Mouse (Mus musculus) spleen, postnatal 36 days (tissue): ENCODE measurements around the gene Ccdc42.

Experiments used
- DNase-seq, 2 experiments: peaks; one replicate each; pipeline ENCODE4 v3.0.0; 2022; ENCODE audit warnings: low spot score in 2 of 2, mixed read lengths in 1 of 2

The Ccdc42 gene

DNA sequence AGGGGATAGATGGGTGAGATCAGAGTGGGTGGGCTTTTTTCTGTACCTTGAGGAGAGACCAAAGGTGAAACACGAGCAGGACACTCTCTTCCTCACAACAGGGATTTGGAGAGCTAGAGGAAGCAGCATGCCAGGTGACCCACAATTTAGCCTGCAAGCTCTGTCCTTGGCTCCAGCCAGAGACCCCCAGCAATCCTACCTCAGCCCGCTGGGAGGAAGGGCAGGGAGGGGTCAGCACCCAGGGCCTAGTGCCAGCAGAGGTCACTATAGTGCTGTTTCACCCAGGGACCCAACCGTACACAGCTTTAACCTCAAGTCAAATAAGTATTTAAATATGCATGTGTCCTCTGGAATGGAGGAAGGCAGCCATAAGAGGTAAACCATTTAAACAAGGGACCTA is 931 bp upstream of the Ccdc42 start:
- no peak for DNase-seq

DNA sequence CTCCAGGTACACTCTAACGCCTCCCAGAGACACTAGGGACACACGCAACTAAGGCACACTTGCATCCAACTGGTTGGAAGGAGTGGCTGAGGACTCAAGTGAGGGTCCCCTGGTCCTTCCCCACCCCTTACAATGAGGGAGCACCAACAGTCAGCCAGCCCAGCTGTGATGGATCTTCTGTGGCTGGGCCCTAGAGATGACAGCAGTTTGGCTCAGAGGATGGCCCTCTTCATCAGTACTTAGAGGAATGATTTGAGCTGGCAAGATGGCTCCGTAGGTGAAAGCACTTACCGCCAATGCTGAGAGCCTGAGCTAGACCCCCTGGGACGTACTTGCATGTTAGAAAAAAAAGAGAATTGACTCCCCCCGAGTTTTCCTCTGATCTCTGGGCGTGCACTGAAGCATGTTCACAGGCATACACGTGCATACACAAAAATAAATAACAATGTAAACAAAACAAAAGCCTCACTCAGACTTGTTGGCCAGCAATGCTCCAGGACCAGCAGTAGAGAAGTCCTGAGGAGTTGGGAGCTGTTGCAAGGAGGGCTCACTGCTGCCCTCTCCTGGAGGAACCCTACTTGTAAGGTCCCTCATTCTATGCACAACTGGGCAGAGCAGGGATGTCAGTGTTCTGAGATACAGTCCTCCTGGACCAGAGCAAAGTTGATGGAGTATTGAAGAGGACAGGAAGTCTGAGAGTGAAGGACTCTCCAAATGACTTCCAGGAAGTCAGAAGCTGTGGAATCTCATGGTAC is 2.4 kb downstream of the Ccdc42 start:
- DNase-seq = peak; percentile 44 to 48

- DNase-seq = no peak
Measured at GRCm38 (mm10) chr11:68591708-68592107, 4.9 kb downstream of the Ccdc42 start.

DNA sequence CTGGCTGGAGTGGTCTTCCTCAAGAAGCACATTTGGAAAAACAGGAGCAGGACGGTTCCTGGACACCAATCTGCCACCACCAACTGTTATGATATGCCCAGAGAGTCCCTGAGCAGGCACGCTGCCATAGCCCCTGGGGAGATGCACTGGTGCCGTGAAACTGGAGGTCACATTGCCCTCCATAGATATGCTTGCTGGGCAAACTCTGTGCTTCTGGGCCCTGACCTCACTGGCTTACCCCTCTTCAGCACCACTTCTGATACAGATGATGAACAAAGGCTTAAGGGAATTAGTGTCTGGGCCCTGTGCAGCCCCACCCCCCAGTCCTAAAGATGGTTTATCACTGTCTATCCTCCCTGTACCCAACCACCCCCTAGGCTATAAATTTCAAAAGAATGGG is 6.4 kb downstream of the Ccdc42 start:
- no peak for DNase-seq

DNA sequence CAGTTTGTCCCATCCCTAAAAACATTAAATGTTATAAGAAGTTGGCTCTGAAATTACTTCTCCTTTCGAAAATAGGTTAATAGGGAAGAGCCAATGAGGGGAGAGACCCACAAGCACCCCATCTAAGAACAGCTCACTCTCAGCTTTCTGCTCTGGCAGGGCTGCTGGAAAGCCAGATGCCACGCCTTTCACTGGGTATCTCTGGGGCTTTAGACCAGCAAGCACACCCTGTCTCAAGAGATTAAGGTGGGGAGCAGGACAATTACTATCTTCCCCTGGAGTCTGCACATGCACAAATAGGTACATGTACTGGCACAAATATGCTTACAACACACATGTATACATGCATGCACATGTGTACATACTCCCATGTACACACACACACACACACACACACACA is 11.1 kb downstream of the Ccdc42 start:
- DNase-seq = no peak

- no peak for DNase-seq
Measured at GRCm38 (mm10) chr11:68600551-68601021, 13.8 kb downstream of the Ccdc42 start.

GRCm38 (mm10) chr11:68601486-68601991 is 14.7 kb downstream of the Ccdc42 start:
- no peak for DNase-seq

- no peak for DNase-seq
Measured at GRCm38 (mm10) chr11:68602200-68602931, 15.5 kb downstream of the Ccdc42 start.

- no peak for DNase-seq
Measured at GRCm38 (mm10) chr11:68607046-68607445, 20.2 kb downstream of the Ccdc42 start.

DNA sequence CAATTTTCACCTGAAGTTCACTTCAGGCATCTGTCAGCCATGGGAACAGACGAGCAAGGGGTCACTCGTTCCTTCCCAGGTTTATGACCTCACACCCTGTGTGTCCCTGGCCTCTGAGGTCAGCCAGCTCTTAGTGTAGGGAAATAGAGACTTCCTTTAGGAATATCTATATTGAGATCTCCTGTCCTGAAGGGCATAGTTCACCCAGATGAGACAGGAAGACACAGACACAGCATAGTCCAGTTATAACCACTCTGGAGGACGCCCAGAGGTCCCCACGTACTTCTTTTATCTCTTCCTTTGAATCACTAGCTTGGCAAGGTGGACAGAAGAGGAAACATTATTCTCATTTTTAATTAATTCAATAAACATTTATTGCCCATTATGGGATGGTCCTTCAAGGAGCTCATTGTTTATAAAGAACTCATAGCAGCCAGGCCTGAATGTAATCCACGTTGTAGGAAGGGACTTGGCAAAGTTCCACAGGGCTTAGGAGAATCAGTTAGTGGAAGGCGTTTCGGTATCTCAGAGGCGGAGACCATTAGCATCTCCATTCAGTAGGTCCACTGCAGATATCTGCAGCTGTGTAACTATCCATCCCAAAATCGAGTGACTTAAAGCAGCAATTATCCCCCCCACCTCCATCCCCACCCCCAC is 23.2 kb downstream of the Ccdc42 start:
- DNase-seq = no peak

DNA sequence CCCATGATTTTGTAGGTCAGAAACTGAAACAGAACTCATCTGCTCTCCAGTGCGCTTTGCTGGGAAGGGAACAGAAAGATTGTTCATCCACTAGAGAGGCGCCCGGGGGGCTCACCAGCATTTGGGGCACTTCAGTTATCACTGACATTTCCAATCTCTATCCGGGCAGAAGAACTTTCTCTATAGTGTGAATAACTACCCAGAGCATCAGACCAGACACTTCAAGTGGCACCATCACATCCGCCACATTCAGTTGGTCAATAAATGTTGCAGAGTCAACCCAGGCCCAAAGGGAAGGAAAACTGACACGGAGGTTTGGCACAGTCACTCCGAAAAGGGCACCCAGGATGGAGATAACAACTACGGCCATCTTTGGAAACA is 23.7 kb downstream of the Ccdc42 start:
- no peak for DNase-seq

GRCm38 (mm10) chr11:68613071-68613711 is 26.4 kb downstream of the Ccdc42 start:
- no peak for DNase-seq

- no peak for DNase-seq
Measured at GRCm38 (mm10) chr11:68622751-68623150, 35.9 kb downstream of the Ccdc42 start.

GRCm38 (mm10) chr11:68623225-68623870 is 36.5 kb downstream of the Ccdc42 start:
- DNase-seq = no peak

GRCm38 (mm10) chr11:68623871-68624258 is 37.0 kb downstream of the Ccdc42 start:
- DNase-seq = no peak

DNA sequence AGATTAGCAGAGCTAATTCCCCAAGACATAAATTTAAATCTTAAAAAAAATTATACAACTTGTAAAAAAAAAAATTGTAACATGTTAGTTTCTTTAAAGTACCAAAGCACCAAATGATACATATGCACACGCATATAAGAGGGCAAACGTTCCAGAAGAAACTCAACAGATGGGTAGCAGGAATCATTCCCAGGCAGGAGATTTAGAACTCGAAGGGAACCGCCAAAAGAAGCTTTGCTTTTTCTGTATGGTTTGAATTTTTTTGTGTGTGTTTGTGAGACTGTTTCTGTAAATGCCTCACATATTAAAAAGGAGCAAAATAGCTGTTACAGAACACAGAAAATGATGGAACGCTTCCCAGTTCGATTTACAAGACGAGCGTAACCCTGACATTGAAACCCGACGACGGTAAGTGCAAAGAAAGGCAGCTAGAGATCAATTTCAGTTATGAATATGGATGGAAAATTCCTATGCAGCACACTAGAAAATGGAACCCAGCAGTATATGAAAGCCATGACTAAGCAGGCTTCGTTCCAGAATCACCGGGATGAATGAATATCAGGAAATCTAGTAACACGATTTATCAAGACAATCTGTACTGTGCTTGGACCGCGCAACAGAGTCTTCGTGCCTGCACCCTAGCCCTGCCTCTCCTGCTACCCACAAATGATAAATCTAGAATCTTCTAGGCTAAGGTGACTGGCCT is 44.9 kb downstream of the Ccdc42 start:
- no peak for DNase-seq

DNA sequence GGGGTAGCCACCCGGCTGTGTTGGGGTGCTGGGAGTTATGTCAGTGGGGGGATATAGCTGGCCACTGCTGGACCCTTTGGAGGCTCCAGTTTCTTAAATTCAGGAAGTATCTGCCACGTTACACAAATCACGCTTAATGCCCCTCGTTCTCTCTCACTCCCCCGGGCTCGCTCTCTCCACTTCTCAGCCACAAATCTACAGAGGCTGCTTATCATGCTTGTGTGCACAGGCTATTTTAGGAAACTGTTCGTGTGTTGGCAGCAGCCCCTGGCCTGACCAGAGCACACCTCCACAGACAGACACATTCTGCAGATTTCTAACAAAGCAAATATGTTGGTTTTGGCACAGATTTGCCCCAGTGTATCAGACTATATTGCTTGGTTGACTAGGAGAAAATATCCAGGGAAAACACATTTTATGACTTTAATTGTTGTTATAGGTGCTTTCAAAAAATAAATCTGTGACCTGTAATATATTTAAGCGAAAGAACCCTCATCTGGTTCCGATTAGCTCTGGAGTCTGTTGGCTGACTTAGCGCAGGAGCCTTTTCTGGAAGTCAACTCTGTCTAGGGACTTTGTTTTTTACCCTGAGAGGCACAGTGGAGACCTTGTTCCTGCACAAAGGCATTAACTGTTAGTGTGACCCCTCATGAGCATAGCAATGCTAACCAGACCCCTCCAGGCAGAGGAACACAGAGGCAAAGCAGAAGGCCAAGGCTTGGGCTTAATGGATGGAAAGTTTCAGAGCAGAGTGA is 51.2 kb downstream of the Ccdc42 start:
- no peak for DNase-seq

DNA sequence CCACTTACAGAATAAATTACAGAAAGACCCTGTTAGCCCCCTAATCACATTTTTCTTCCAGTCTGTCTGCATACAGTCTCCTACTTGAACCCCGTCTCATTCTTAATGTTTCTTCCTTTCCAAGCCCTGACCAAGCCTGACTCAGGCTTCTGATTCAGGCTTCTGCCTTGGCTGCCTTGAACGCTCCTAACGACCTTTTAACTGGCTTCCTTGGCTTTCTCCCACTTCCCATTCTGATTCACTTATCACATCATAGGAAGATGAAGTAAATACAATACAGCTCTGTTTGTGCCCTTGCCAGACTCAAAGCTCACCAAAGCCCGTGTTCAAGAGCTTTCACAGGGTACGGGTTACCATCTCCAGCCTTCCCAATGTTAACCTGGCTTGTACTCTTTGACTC is 54.5 kb downstream of the Ccdc42 start:
- no peak for DNase-seq

DNA sequence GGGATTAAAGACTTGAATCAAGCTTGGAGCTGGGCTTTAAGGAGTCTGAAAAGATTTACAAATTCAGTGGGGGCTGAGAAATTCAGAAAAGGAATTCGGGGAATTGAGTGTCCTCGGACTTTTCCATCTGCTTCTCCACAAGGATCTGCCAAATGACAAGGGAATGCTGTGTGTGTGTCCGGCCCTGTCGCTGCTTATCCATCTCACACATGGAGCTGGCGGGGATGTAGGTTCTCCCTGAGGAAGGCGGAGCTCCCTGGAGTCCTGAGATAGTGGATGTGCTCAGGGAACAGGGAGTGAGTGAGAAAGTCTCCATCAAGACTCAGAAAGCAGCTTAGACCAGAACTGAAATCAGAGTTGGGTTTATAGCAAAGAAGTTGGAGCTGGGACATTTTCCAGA is 58.0 kb downstream of the Ccdc42 start:
- no peak for DNase-seq
